Mouse (Mus musculus): ENCODE data around the gene Tmem151b.

- TF ChIP-seq CHD2 (IDR thresholded peaks at IDR 0.05; ENCODE audit: low read depth, low read length) (no peak), ZC3H11A (IDR thresholded peaks at IDR 0.05; ENCODE audit: borderline replicate concordance, low read depth, low read length) (no peak), HCFC1 (IDR thresholded peaks at IDR 0.05; ENCODE audit: borderline replicate concordance, insufficient read depth, low read length) (no peak)
These were observed 39.8 kb upstream of the Tmem151b start for GRCm38 (mm10) chr17:45589236-45589635.

Measured in ES-E14 (cell line).